Mouse (Mus musculus) heart, postnatal 0 days (tissue): Measurements from ENCODE around the gene Yipf2.

Experiments used
- CTCF ChIP-seq: IDR thresholded peaks from 2 replicates; pipeline ENCODE4 v1.5.1; 2016; ENCODE audit warnings: antibody characterized with exemption, control low read depth, low read depth
- EP300 ChIP-seq: IDR thresholded peaks from 2 replicates; pipeline ENCODE4 v1.6.1; 2016; ENCODE audit warnings: antibody characterized with exemption, low read depth

- TF ChIP-seq EP300 (no peak), CTCF (no peak)
Measured at GRCm38 (mm10) chr9:21627145-21627795, 34.6 kb upstream of the Yipf2 start.
